Mouse (Mus musculus) ES-E14 (cell line): ENCODE results near the gene Phlda1.

Source experiments
- CHD2 ChIP-seq: IDR thresholded peaks from 2 replicates; pipeline ENCODE4 v1.6.1; 2014; ENCODE audit warnings: mild to moderate bottlenecking, low read depth, low read length, inconsistent platforms
- HCFC1 ChIP-seq: IDR thresholded peaks from 2 replicates; pipeline ENCODE4 v1.6.1; 2012; ENCODE audit warnings: low read length, inconsistent platforms, borderline replicate concordance; ENCODE audit not compliant: insufficient read depth
- MAFK ChIP-seq: IDR thresholded peaks from 2 replicates; pipeline ENCODE4 v1.6.1; 2014; ENCODE audit warnings: mild to moderate bottlenecking, low read depth, low read length, inconsistent platforms; ENCODE audit not compliant: insufficient read depth
- ZC3H11A ChIP-seq: IDR thresholded peaks from 2 replicates; pipeline ENCODE4 v1.6.1; 2012; ENCODE audit warnings: low read depth, mild to moderate bottlenecking, inconsistent platforms, low read length, borderline replicate concordance
- ZNF384 ChIP-seq: IDR thresholded peaks from 2 replicates; pipeline ENCODE4 v1.6.1; 2012; ENCODE audit warnings: low read depth, low read length, inconsistent platforms

DNA sequence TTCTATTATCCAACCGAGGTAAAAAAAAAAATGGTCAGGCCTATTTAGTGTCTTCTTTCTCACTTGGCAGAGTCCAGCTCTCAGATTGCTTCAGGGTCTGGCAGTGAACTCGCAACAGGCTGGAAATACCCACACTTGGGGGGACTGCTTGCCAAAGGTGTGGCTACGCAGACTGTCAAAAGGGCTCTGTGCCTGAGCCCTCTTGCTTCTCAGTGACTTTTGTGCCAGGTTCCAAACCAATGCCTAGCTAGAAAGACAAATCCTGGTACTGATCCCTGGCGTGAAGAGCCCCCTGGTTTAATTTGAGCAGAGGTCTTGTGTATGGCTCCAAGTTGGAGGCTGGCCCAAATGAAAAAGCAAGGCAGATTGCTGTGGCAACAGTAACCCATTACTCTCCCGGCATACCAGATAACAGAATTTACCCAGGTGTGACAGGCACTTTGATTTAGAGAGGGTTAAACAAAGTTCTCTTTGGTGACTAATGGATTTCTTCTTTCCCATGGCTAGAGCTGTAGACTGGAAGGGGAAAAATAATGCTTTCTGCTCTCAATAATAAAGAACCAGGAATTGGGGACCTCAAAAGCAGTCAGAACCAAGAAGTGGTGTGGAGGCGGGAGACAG, 44.1 kb downstream of the Phlda1 start:
- TF ChIP-seq HCFC1: no peak
- TF ChIP-seq ZNF384: no peak
- TF ChIP-seq MAFK: no peak
- TF ChIP-seq CHD2: no peak
- TF ChIP-seq ZC3H11A: no peak
